Mouse (Mus musculus): ENCODE data around the gene Wdr82. TPM values are rescaled to one million over a fixed set of nuclear protein-coding genes. Genes with fewer than 3 reads are reported as not detected.
"Not testable (repeated sequence)": the region's sequence is repeated elsewhere in the genome, so short reads cannot be mapped to it uniquely, and the experiment has no call there.

Gene Wdr82
- total RNA-seq, 1 experiment from 2014 or later: 80.1 TPM

GRCm38 (mm10) chr9:106159237-106159636 lies 11.5 kb upstream of the Wdr82 start:
- ATAC-seq (ENCODE audit: extremely low read depth, insufficient number of reproducible peaks, low FRiP score, poor library complexity, severe bottlenecking): no peak

DNA sequence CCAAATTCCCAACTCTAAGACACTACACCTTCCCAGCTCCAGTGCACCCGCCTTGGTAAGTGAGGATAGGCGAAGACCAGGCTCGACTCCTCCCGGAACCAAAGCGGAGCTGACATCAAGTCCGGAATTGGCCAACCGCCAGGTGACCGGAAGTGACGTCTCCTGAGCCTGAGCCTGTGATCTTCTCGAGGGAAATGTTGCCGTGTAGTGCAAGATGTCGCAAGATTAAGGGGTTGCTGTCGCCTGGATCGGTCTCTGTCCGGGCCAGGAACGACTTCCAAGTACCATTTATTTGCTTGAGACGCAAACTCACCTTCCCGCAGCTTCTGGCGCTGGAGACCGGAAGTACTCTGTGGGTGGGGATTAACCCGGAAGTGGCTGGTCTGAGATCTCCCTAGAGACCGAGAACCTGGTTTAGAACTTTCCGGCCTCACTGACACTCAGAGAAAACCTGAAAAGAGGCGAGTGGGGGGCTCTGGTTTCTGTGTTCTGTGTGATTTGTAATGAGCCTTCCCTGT lies 10.9 kb upstream of the Wdr82 start:
- ATAC-seq (ENCODE audit: extremely low read depth, insufficient number of reproducible peaks, low FRiP score, poor library complexity, severe bottlenecking): peak; percentile 72

DNA sequence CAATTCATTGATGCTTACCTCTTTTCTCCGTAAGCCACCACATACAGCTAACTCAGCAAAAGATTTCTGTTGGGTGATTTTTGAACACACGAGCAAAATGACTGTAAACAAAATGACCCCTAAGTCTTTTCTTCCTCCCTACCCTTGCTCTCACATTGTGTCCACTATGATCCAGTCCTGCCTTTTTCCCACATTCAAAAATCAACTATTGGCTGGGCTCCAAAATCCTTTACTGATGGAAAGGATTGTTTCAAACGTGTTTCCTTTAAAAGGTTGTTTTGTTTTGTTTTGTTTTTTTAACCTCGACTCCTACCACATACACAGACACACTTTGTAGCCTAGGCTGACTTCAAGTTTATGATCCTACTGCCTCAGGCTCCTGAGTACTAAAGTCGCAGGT lies 10.3 kb upstream of the Wdr82 start:
- ATAC-seq (ENCODE audit: extremely low read depth, insufficient number of reproducible peaks, low FRiP score, poor library complexity, severe bottlenecking): no peak

GRCm38 (mm10) chr9:106166709-106167108 lies 4.0 kb upstream of the Wdr82 start:
- ATAC-seq (ENCODE audit: extremely low read depth, insufficient number of reproducible peaks, low FRiP score, poor library complexity, severe bottlenecking): no peak

DNA sequence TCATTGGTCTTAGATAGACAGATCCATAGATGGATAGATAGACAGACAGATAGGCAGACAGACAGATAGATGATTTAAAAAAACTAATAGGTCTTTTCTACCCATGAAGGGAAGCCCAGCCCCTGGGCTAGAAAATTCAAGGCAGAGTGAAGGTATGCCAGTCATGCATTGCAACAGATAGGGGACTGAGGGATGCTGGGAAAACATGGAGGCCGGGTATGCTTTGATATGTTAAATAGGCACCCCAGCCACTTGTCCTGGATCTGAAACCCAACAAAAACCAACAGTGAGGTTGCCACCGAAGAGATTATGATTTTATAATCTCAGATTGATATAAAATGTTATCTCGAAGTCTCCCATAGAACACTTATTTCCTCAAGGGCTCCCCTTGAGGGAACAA lies 3.5 kb upstream of the Wdr82 start:
- ATAC-seq (ENCODE audit: extremely low read depth, insufficient number of reproducible peaks, low FRiP score, poor library complexity, severe bottlenecking): no peak

- ATAC-seq (ENCODE audit: extremely low read depth, insufficient number of reproducible peaks, low FRiP score, poor library complexity, severe bottlenecking): no peak
Observed at GRCm38 (mm10) chr9:106167703-106168102, 3.0 kb upstream of the Wdr82 start.

- ATAC-seq (ENCODE audit: extremely low read depth, insufficient number of reproducible peaks, low FRiP score, poor library complexity, severe bottlenecking): not testable (repeated sequence)
Observed at GRCm38 (mm10) chr9:106169006-106169405, 1.7 kb upstream of the Wdr82 start.

- no peak for ATAC-seq (ENCODE audit: extremely low read depth, insufficient number of reproducible peaks, low FRiP score, poor library complexity, severe bottlenecking)
Observed at GRCm38 (mm10) chr9:106169917-106170316, 811 bp upstream of the Wdr82 start.

GRCm38 (mm10) chr9:106171346-106172158 lies 824 bp downstream of the Wdr82 start:
- ATAC-seq (ENCODE audit: extremely low read depth, insufficient number of reproducible peaks, low FRiP score, poor library complexity, severe bottlenecking): 0 out of 2 replicates have a peak, but pooled peaks have one; percentile 1

GRCm38 (mm10) chr9:106172527-106172926 lies 1.8 kb downstream of the Wdr82 start:
- no peak for ATAC-seq (ENCODE audit: extremely low read depth, insufficient number of reproducible peaks, low FRiP score, poor library complexity, severe bottlenecking)

DNA sequence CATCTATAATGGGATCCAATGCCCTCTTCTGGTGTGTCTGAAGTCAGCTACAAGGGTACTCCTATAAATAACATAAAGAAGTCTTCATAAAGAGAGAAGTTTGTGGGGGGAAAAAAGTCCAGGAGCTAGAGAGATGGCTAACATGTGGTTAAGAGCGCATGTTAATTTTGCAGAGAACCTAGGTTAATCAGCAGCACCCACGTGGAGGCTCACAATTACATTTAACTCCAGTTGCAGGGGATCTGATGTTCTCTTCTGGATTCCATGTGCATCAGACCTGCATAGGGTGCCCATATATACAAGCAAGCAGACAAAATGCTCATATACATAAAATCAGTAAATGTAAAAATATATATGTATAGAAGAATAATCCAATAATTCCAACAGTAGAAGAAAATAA lies 2.6 kb downstream of the Wdr82 start:
- no peak for ATAC-seq (ENCODE audit: extremely low read depth, insufficient number of reproducible peaks, low FRiP score, poor library complexity, severe bottlenecking)

DNA sequence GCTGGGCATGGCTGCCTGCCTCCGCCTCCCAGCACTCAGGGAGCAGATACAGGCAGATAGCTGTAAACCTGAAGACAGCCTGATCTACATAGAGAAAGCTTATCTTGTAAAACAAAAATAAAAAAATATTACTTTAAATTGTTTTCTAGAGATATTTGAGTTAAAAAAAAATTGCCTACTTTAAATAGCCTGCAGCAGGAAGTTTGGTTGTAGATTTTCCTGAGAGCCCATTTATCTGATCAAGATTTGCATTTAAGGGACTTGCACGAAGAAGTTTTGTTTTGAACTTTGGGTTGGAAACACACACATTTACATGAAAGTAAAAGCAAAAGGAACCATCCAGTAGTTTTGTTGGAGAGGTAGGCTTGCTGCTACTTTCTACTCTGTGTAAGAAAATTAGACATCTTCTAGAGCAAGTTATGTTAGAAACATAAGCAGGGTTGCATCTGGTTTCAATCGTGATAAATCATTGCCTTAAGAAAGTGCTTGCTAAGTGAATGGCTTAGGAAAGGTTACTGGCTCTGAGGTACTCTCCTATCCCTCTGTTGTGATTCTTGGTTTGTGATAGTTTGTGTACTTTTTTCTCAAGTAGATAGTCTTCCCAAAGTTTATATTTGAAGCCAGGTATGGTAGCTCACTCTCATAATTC lies 4.9 kb downstream of the Wdr82 start:
- no peak for ATAC-seq (ENCODE audit: extremely low read depth, insufficient number of reproducible peaks, low FRiP score, poor library complexity, severe bottlenecking)

DNA sequence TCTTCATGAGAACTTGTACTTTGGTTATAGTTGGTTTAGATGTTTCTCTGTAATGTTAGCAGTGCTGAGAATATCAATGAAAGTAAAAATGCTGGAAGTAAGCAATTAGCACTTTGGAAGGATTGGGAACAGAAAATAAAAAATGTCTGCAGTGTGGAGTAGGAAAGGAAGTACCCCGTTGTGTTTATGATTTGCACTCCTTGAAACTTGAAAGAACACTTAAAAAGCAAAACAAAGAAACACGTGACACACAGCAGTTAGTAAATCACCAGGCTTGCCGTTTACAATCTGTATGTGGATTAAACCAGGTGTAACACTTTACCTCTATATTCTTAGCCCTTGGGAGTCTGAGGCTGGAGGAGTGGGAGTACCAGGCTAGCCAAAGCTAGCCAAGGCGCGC lies 6.0 kb downstream of the Wdr82 start:
- ATAC-seq (ENCODE audit: extremely low read depth, insufficient number of reproducible peaks, low FRiP score, poor library complexity, severe bottlenecking): no peak

GRCm38 (mm10) chr9:106177799-106178198 lies 7.1 kb downstream of the Wdr82 start:
- no peak for ATAC-seq (ENCODE audit: extremely low read depth, insufficient number of reproducible peaks, low FRiP score, poor library complexity, severe bottlenecking)

GRCm38 (mm10) chr9:106179454-106179853 lies 8.7 kb downstream of the Wdr82 start:
- no peak for ATAC-seq (ENCODE audit: extremely low read depth, insufficient number of reproducible peaks, low FRiP score, poor library complexity, severe bottlenecking)

GRCm38 (mm10) chr9:106179964-106180363 lies 9.2 kb downstream of the Wdr82 start:
- no peak for ATAC-seq (ENCODE audit: extremely low read depth, insufficient number of reproducible peaks, low FRiP score, poor library complexity, severe bottlenecking)

- ATAC-seq (ENCODE audit: extremely low read depth, insufficient number of reproducible peaks, low FRiP score, poor library complexity, severe bottlenecking): no peak
Observed at GRCm38 (mm10) chr9:106182146-106182545, 11.4 kb downstream of the Wdr82 start.

GRCm38 (mm10) chr9:106183996-106184395 lies 13.3 kb downstream of the Wdr82 start:
- ATAC-seq (ENCODE audit: extremely low read depth, insufficient number of reproducible peaks, low FRiP score, poor library complexity, severe bottlenecking): no peak

DNA sequence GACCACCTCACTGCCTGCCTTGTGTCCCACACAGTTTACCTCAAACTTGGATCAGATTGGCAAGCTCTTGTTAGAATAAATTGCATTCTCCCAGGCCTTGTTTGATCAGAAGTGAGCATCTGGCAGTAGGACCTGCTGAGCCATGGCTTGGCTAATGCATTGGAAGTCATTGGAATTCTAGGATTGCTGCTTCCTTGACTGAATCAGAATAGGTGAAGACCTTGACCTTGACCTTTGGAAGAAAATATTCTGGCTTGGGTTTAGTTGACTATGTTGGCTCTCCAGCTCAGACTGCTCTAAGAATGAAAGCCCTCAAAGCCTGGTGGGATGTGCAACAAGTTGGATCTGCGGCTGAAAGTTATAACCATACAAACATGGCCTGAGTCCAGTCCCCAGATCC lies 20.6 kb downstream of the Wdr82 start:
- no peak for ATAC-seq (ENCODE audit: extremely low read depth, insufficient number of reproducible peaks, low FRiP score, poor library complexity, severe bottlenecking)

GRCm38 (mm10) chr9:106192024-106192423 lies 21.3 kb downstream of the Wdr82 start:
- ATAC-seq (ENCODE audit: extremely low read depth, insufficient number of reproducible peaks, low FRiP score, poor library complexity, severe bottlenecking): no peak

Measured in neutrophil, adult 5-6 weeks (primary cell).